Mouse (Mus musculus) lung, embryonic 16.5 days (tissue): ENCODE data around the gene Ldha. TPM values are rescaled to one million over a fixed set of nuclear protein-coding genes. Genes with fewer than 3 reads are reported as not detected.
"Not testable (repeated sequence)": the region's sequence is repeated elsewhere in the genome, so short reads cannot be mapped to it uniquely, and the experiment has no call there.

ENCODE experiments used
- ATAC-seq: fragments of 200-750 bp; cut with Nextera tagmentation; 2 replicates; pipeline ENCODE4 v1.8.0; 2017; ENCODE audit warnings: low read depth, mild to moderate bottlenecking, moderate library complexity
- H3K27ac ChIP-seq: fragments of 300-500 bp; sonication (generic); 2 replicates; pipeline ENCODE4 v1.5.1; 2014; ENCODE audit warnings: mild to moderate bottlenecking, control low read depth, low read length
- H3K27me3 ChIP-seq: fragments of 300-500 bp; sonication (generic); 2 replicates; pipeline ENCODE4 v1.6.1; 2014; ENCODE audit warnings: low read depth, low read length, mixed read lengths; ENCODE audit not compliant: control insufficient read depth, insufficient read depth
- H3K36me3 ChIP-seq: fragments of 300-500 bp; sonication (generic); 2 replicates; pipeline ENCODE4 v1.6.1; 2014; ENCODE audit warnings: low read length; ENCODE audit not compliant: control insufficient read depth, insufficient read depth
- H3K4me1 ChIP-seq: fragments of 300-500 bp; sonication (generic); replicated peaks from 2 replicates; pipeline ENCODE4 v1.6.1; 2014; ENCODE audit warnings: low read length, mixed read lengths; ENCODE audit not compliant: control insufficient read depth, insufficient read depth
- H3K4me2 ChIP-seq: fragments of 300-500 bp; sonication (generic); 2 replicates; pipeline ENCODE4 v1.6.1; 2014; ENCODE audit warnings: low read depth, low read length, control low read depth
- H3K4me3 ChIP-seq: fragments of 300-500 bp; sonication (generic); 2 replicates; pipeline ENCODE4 v1.5.1; 2014; ENCODE audit warnings: mild to moderate bottlenecking, low read length, control low read depth
- H3K9ac ChIP-seq: fragments of 300-500 bp; sonication (generic); 2 replicates; pipeline ENCODE4 v1.6.1; 2014; ENCODE audit warnings: low read length, control low read depth
- H3K9me3 ChIP-seq: fragments of 300-500 bp; sonication (generic); 2 replicates; pipeline ENCODE4 v1.6.1; 2016; ENCODE audit warnings: low read length; ENCODE audit not compliant: control insufficient read depth
- WGBS: fragments of 180-500 bp; shearing (Covaris S2); extraction: QIAGEN DNeasy Blood & Tissue Kit; methylation state at CpG from one replicate; pipeline ENCODE4 v1.1.7; 2014; 5-methylcytosine and 5-hydroxymethylcytosine counted together
- polyA plus RNA-seq: library from polyadenylated mRNA; unstranded; fragments of >200 nt; fragmentation: Nextera tagmentation; extraction: Ambion mirVana; gene quantifications from 2 replicates; pipeline ENCODE4 v1.2.1, GENCODE M21; 2015

The Ldha gene
- polyA plus RNA-seq, 1 experiment from 2014 or later, result 1,668 TPM

DNA sequence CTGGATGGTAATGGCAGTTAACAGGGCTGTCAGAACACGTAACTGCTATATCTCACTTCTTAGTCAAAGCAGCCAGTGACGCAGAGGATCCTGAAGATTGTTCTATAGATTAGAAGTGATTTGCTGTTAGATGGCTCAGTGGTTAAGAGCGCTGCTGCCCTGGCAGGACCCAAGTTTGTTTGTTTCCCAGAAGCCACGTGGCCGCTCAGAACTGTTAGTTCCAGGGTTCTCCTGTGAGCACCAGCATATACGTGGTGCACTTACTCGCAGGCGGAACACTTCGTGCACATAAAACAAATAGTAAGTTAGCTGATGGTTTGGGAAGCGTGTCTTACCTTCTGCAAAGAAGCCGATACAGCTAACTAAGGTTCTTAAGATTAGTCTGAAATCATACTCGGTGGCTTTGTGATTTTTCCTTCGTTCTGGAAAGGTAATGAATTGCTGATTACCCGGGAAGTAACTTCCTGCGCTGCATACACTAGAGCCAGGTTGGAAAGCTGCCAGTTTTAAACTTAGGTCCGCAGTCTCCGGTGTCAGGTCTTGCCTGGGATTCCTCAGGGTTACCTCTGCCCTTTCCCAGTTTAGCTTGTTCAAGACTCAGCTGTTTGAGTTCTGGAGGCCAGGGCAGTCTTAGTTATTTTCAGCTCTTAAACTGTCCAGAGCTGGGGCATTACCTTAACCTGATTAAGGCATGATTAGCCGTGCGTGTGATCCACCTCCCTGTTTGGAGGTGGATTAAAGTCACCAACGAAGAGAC, 14.1 kb upstream of the Ldha start:
- Histone ChIP-seq H3K9me3 (no peaks in the 10 kb centered on the region), H3K36me3 (peaks cover 10% of the 10 kb centered on the region; the same call in 1 of the 2 replicates), H3K4me2 (peak overlapping the region; percentile 1; the same call in 1 of the 2 replicates), H3K4me1 (peaks cover 20% of the 10 kb centered on the region), H3K27ac (no peak overlapping the region), H3K27me3 (no peaks in the 10 kb centered on the region), H3K9ac (peak overlapping the region; percentile 13; the same call in 1 of the 2 replicates), H3K4me3 (no peak overlapping the region)
- 39% methylated on average over 20 of the region's 20 CpGs for WGBS
- ATAC-seq, result no peak

DNA sequence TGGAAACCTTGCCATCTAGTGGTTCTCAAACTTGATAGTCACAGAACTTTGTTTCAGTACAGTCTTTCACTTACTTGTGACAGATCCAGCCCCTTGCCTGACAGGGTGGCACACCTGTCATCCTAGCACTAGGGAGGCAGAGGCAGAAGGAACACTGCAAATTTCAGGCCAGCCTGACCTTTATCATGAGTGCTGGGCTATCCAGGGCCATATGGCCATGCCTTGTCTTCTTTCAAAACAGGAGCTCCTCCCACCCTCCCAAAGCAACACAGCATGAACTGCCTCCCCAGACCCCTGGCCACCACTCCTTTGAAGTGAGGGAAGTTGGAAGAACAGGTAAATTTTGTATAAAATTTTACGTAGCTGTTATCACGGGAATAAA, 13.5 kb upstream of the Ldha start:
- no peak for ATAC-seq
- peaks cover 20% of the 10 kb centered on the region for H3K4me1 ChIP-seq
- no peak overlapping the region for H3K4me3 ChIP-seq
- peak overlapping the region; percentile 13; the same call in 1 of the 2 replicates for H3K9ac ChIP-seq
- no peak overlapping the region for H3K27ac ChIP-seq
- 0 out of 2 replicates have a peak overlapping the region, but pooled peaks have one; percentile 1 for H3K4me2 ChIP-seq
- H3K36me3 ChIP-seq, result peaks cover 4% of the 10 kb centered on the region; the same call in 1 of the 2 replicates
- H3K9me3 ChIP-seq, result no peaks in the 10 kb centered on the region
- WGBS, result 75% methylated on average over 2 of the region's 2 CpGs
- H3K27me3 ChIP-seq, result no peaks in the 10 kb centered on the region

DNA sequence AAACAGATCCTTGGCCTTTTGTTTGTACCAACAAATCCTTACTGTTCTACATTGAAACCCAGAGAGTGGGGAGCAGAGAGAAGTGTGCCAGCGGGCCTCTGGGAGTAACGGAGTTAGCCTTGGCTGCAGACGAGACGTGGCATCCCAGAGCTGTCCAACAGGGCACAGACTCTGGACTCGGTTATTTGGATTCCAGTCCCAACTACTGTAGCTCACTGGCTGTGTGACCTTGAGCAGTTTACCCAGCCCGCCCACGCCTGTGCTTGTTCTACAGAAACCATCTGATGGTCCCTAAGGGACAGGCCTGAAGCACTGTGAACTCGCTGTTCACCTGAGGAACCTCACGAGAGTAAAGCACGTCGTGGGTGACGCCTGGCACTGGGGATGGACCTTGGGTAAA, 11.4 kb upstream of the Ldha start:
- ATAC-seq, result no peak
- Histone ChIP-seq H3K4me2 (no peak overlapping the region), H3K4me3 (no peak overlapping the region), H3K9me3 (no peaks in the 10 kb centered on the region), H3K9ac (no peak overlapping the region), H3K4me1 (peaks cover 28% of the 10 kb centered on the region), H3K27ac (no peak overlapping the region), H3K36me3 (no peaks in the 10 kb centered on the region), H3K27me3 (no peaks in the 10 kb centered on the region)
- WGBS, result 81% methylated on average over 12 of the region's 12 CpGs

DNA sequence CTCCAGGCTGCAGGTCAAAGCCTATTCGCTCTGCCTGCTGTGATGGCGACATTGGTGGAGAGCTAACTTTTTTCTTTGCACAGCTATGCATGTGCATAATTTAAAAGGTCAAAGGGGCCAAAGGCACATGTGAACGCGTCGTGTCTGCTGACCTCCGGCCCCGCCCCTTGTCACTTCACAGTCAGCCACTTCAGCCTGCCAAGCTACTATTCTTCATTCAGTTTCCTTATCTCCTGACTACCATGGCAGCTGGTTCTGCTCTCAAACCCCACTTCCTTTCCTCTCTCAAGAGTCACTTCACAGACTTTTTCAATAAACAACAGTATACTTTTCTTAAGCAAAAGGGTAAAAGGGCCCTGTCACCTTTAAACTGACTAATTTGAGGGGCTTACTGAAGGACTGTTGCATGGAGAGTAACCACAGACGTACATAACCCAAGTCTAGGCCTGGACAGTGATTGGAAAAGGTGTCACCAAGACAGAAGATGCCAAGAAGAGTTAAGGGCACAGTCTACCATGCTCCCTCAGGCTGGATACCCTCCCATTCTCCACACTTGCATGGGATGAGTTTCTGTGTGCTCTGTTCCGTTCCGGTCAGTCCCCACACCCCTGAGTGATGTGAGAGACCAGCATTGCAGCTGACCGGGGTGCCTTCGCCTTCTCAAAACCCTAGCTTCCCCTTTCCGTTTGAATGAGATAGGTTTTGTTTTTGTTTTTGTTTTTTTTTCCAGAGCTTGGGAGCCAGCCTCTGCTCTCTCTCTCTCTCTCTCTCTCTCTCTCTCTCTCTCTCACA, 10.3 kb upstream of the Ldha start:
- H3K9me3 ChIP-seq, result no peaks in the 10 kb centered on the region
- peak overlapping the region; percentile 77 for H3K27ac ChIP-seq
- peak; percentile 71 for ATAC-seq
- 24% methylated on average over 13 of the region's 13 CpGs for WGBS
- H3K4me2 ChIP-seq, result no peak overlapping the region
- H3K4me3 ChIP-seq, result no peak overlapping the region
- H3K9ac ChIP-seq, result no peak overlapping the region
- no peaks in the 10 kb centered on the region for H3K27me3 ChIP-seq
- H3K4me1 ChIP-seq, result peaks cover 28% of the 10 kb centered on the region
- H3K36me3 ChIP-seq, result no peaks in the 10 kb centered on the region

DNA sequence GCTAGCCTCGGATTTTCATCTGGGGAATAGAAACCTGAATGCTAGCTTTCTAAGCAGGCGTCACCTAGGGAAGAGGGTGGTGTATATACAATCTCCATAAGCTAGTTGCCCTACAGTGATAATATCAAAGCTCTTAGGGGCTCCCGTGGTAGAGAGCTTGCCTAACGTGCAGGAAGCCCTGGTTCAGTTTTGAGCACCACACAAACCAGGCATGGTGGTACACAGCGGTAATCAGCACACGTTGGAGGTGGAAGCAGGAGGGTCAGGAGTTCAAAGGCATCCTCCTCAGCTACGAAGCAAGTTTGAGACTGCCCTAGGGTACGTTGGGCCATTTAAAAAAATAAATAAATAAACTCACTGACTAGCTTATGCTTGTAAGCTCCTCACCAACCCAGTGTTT, 9.6 kb upstream of the Ldha start:
- Histone ChIP-seq H3K27ac (peak overlapping the region; percentile 52), H3K36me3 (no peaks in the 10 kb centered on the region), H3K9me3 (no peaks in the 10 kb centered on the region), H3K9ac (no peak overlapping the region), H3K4me2 (no peak overlapping the region), H3K4me3 (no peak overlapping the region), H3K4me1 (peaks cover 28% of the 10 kb centered on the region), H3K27me3 (no peaks in the 10 kb centered on the region)
- 63% methylated on average over 8 of the region's 8 CpGs for WGBS
- no peak for ATAC-seq

DNA sequence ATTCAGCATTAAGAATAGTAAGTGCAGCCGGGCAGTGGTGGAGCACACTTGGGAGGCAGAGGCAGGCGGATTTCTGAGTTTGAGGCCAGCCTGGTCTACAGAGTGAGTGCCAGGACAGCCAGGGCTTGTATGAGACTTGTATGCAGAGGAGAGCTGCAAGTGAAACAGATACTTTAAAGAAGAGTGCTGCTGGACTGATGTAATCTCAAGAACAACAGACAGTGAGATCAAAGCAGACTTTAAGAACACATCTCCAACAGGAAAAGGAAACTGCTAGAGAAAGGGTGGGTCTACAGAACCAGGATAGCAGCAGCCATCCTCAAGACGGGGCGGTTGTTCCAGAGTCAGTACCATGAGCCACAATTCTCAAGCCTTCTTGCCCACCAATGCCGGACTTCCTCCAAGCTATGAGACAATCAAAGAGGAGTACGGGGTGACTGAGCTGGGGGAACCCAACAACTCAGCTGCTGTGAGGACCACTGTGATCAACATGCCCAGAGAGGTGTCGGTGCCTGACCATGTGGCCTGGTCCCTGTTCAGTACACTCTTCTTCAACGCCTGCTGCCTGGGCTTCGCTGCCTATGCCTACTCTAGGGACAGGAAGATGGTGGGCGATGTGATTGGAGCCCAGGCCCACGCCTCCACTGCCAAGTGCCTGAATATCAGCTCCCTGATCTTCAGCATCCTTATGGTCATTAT, 9.0 kb upstream of the Ldha start:
- H3K4me2 ChIP-seq, H3K36me3 ChIP-seq, ATAC-seq, H3K27ac ChIP-seq, H3K27me3 ChIP-seq, H3K9me3 ChIP-seq, H3K9ac ChIP-seq, H3K4me3 ChIP-seq: not testable (repeated sequence)
- H3K4me1 ChIP-seq, result peaks cover 28% of the 10 kb centered on the region
- whole genome bisulfite sequencing, result 88% methylated on average over 11 of the region's 11 CpGs

DNA sequence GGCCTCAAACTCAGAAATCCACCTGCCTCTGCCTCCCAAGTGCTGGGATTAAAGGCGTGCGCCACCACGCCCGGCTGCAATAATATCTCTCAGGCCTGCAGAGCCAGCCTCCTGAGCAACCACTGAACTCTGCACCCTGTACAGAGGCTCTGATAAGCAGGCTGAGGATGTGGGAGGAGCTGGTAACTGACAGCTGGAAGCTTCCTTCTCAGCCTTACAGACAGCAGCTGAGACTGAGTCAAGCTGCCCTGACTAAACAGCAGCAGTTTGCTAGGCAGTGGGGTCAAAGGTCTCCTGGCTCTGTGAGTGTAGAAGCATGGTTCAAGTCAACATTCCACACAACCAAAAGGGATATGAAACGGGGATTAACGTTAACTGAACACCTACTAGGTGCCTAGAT, 8.0 kb upstream of the Ldha start:
- 36% methylated on average over 6 of the region's 6 CpGs for WGBS
- Histone ChIP-seq H3K4me3 (no peak overlapping the region), H3K4me1 (peaks cover 29% of the 10 kb centered on the region), H3K27me3 (no peaks in the 10 kb centered on the region), H3K9me3 (no peaks in the 10 kb centered on the region), H3K27ac (0 out of 2 replicates have a peak overlapping the region, but pooled peaks have one; percentile 36), H3K4me2 (no peak overlapping the region), H3K9ac (no peak overlapping the region), H3K36me3 (no peaks in the 10 kb centered on the region)
- peak; percentile 89 for ATAC-seq

DNA sequence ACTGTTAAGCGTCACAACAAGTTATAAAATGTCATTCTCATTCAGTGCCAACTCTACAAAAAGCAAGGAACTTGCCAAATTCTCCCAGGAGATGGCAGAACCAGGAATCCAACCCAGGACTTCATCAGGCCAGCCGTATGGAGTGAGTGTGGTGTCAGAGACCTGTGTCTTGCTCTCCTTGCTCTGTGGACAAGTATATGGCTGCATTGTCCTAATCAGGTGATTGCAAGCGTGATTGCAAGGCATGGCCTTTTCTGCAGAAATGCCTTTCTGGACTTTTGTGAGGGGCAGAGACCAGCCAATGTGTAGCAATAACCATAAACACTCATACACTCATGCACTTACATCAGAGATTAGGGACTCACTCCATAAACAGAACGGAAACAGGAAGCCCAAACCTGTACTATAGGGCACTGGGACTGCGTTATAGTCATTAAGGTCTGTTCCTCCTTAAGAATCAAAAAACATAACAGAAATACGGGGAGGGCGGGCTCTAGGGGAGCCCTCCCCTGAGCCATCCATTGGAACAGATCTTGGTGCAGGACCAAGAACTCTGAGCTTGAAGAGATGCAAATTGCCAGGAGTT, 7.5 kb upstream of the Ldha start:
- Histone ChIP-seq H3K4me2 (no peak overlapping the region), H3K9me3 (no peaks in the 10 kb centered on the region), H3K36me3 (no peaks in the 10 kb centered on the region), H3K9ac (no peak overlapping the region), H3K27ac (peak overlapping the region; percentile 36), H3K4me1 (peaks cover 33% of the 10 kb centered on the region), H3K27me3 (no peaks in the 10 kb centered on the region), H3K4me3 (no peak overlapping the region)
- WGBS, result 69% methylated on average over 7 of the region's 7 CpGs
- no peak for ATAC-seq
